Mouse (Mus musculus) embryonic fibroblast, embryonic 13.5 days (primary cell): Measurements from ENCODE around the gene Slc16a8.

Experiments used
- CTCF ChIP-seq: IDR thresholded peaks from 2 replicates; pipeline ENCODE4 v1.5.1; 2011; ENCODE audit warnings: mild to moderate bottlenecking, control low read depth, low read length, moderate library complexity, borderline replicate concordance; ENCODE audit not compliant: insufficient read depth
- POLR2A ChIP-seq: IDR thresholded peaks from 2 replicates; pipeline ENCODE4 v1.6.1; 2011; ENCODE audit warnings: low read depth, mild to moderate bottlenecking, control low read depth, low read length, moderate library complexity

- TF ChIP-seq CTCF (no peak), POLR2A (no peak)
Observed at GRCm38 (mm10) chr15:79280850-79281249, 26.3 kb upstream of the Slc16a8 start.
